Mouse (Mus musculus) E14TG2a.4 (cell line): ENCODE measurements around the gene Fn3krp.

Source experiments
- CTCF ChIP-seq: conservative IDR thresholded peaks from 2 replicates; pipeline ENCODE4 v1.5.1; 2014; ENCODE audit warnings: low read length
- NANOG ChIP-seq: IDR thresholded peaks from 2 replicates; pipeline ENCODE4 v1.6.1; 2014; ENCODE audit warnings: borderline replicate concordance, low read length, mixed read lengths
- POU5F1 ChIP-seq: IDR thresholded peaks from 2 replicates; pipeline ENCODE4 v1.6.1; 2014; ENCODE audit warnings: low read length, borderline replicate concordance

DNA sequence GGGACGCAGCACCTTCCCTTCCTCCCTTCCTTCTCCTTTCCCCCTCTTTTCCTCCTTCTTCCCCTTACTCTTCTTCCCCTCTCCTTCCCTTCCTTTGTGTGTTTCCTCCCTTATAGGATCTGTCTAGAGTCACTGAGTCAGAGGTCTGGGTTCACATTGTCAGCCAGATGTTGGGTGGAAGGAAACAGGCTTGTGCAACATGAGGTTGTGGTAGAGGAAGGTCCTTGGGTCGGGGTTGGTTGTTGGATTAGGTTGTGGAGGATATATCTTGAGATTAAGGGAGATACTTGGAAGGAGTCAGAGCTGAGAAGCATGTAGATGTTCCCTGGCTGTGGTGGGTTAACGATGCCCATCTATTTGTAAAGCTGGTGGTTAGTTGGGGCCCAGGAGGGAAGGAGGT is 53.6 kb downstream of the Fn3krp start:
- TF ChIP-seq CTCF (no peak), POU5F1 (no peak), NANOG (no peak)
